Mouse (Mus musculus): ENCODE results near the gene Ireb2.
A peak's percentile ranks its signal among the peaks of the same experiment; 100 is the strongest.
"Not testable (repeated sequence)": the region's sequence is repeated elsewhere in the genome, so short reads cannot be mapped to it uniquely, and the experiment has no call there.

Gene Ireb2

DNA sequence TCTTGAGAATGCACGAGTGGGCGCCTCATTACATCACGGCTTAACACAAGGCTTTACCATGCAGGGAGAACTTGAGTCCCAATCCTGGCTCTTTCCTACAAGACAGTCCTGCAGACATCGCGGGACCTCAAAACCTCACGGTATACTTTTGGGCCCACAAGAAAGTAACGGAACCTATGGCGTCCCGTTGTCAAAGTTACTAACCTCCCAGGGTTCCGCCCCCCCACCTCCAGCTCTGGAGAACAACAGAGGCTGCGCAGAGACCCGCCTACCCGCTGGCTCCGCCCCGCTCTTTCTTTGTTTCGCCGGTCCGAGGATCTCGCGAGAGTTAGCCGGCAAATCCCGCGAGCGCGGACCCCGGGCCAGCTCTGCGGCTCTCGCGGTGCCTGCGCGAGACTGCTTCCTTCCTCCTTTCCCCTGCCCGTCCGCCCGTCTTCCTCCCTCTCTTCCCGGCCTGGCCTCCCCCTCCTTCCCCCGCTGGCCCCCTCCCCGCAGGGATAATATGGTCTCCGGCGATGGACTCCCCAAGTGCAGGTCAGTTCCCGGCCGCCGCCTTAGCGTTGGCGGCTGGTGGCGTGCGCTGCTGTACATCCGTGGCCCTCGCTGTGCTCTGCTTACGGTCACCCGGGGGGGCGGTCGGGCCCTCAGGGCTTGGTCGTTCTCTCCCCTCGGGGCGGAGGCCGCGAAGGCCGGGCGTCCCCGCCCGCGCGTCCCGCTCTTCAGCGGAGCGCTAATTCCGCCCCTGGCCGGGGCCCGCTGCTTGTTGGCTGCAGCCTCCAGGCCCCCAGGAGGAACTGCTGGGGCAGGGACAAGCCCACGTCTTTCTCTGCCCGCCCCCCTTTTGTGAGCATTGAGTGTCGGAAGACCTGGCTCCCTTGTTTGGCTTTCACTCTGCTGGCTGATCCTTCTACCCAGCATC lies at the start of gene Ireb2:
Gene Ireb2 (plus strand): TSS at position 427 of the 919 bp plus-strand sequence.
- DNase-seq (ENCODE audit: low spot score): peak; percentile 99

DNA sequence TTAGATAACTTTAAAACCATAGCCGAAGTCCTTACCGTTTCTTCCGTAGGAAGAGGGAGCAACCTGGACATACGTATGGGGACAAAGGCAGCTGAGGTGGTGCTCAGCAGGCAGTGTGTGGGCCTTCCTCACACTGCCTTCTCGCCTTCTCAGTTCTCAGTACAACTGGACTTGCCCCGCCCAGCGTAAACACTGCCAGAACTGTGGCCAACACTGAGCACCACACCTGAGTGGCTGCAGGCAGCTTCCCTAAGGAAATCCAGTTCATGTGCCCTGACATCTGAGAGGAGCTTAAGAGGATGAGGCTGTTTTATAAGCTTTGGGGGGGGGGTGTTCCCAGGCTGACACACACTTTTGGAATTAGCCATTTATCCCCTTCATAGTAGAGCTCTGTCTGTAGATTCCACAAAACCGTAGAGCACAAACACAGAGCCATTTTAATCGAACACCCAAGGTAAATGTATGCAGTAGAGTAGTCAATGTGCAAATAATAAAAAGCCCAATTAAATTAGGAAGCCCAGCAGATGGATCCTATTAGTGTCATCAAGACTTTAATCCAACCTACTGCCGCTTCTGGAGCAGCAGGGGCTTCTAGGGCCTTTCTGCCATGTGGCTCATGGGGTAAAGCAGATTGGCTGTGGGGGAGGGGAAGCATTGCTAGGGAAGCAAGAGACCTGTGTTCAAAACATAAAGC lies 46.9 kb upstream of the Ireb2 start:
- peak; percentile 58 for DNase-seq (ENCODE audit: low spot score)

DNA sequence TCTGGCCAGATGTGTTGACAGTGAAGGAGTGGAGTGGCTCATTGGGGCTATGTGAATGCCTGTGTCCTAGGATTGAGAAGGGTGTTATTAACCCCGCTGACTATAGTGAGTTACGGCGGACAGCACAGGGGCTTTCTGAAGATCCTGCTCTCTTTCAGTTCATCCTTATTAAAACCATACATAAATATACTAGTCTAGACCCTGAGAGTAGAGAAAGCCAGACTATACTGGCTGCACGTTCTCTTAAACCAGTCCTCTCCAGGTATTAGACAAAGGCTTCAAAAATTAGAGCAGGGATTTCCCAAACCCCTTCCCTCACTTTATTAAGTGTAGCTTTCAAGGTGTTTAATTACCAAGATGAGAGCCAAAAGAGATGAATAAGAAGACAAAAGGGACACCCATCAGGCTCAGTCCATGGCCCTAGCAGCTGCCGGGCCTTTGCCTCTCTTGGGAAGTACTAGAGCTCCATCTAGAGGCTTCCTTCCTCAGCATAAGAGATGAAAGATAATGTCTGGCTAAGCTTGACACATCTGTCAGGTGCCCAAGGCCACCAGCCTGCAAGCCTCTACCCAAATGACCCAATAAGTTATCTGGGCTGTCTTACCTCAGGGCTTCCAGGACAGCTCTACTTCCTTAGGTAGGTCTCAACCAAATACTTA lies 42.0 kb upstream of the Ireb2 start:
- DNase-seq (ENCODE audit: low spot score): peak; percentile 92

DNA sequence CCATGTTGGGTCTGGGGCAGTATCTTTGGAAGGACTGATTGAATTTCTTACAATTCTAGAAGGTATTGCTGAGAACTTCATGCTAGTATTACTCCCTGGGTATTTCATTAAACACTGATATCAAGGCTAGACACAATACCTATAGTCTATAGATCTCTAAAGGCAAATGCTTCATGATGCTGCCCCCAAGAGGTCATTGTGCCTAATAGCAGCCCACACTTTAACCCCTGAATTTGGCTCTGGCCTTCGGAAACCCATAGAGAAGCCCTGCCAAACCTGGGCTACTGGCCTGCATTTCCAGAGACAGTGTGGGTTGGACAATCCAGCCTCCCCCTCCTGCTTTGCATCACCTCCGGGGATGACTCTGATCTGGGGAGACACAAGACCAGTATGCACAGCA lies 33.8 kb upstream of the Ireb2 start:
- peak; percentile 73 for DNase-seq (ENCODE audit: low spot score)

DNA sequence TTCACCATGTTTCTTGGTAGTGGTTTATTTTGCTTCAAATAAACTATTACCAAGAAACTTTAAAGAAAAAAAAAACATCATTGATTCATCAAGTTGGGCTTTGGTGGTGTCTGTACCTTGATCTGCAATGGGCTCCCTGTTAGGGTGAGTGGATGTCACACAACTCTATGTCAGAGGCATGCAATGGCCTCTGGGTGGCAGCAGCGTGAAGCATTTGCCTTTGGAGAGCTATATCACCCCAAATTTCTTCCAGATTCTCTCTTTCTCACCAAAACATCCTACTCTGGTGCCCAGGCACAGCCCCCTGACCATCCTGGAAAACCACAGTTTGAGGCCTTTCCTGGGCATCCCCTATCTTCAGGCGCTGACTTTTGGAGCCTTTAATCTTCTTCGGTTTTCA lies 33.0 kb upstream of the Ireb2 start:
- DNase-seq (ENCODE audit: low spot score): peak; percentile 77

DNA sequence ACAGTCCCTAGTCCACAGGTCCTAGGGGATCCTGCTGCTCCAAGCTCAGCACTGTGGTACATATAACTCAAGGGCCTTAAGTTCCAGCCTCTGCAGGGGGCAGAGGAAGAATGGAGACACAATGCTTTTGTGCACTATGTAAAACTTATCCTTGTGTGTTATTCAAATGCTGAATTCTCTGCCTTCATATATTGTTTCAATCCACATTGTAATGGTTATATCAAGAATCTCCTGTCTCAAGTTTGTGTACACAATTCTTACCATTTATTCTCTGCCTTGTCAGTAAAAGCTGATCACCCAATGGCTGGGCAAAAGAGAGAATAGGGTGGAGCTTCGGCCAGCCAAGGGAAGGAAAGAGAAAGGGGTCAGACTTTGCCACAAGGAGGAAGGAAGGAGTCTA lies 29.8 kb upstream of the Ireb2 start:
- DNase-seq (ENCODE audit: low spot score): no peak

DNA sequence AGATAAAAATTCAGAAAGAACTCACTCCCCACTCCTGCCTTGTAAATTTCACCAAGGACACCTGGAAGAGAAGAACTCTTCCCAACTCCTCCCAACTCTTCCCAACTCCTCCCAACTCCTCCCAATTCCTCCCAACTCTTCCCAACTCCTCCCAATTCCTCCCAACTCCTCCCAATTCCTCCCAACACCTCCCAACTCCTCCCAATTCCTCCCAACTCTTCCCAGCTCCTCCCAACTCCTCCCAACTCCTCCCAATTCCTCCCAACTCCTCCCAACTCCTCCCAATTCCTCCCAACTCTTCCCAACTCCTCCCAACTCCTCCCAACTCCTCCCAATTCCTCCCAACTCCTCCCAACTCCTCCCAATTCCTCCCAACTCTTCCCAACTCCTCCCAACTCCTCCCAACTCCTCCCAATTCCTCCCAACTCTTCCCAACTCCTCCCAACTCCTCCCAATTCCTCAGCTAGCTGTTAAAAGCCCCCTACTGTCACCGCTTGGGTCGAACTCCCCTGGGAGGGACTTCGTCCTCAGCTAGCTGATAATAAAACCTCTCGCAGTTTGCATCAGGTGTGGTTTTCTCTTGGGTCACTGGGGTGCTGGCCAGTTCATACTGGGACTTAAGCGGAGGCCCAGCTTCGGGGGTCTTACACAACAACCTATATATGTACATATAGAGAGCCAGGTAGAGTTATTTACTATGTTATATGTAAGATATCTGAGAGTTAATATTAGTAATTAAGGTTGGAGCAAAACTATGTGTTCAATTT lies 27.5 kb upstream of the Ireb2 start:
- not testable (repeated sequence) for DNase-seq (ENCODE audit: low spot score)

DNA sequence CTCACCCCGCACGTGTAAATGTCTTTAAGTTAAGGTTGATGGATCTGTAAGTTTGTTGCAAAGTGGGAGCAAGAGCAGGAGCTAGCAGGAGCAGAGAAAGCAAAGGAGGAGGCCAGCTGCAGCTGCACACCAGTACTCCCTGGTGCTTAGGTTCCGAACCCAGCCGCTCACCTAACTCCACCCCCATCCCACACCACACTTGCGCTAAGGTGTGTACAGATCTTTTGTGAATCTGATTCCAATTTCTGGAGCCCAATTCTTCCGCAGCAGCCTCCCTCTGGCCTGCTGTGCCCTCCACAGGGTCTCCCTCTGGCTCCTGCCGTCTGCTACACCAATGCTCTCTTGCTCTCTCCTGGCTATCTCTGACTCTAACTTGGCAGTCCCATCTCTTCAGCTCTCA lies 25.8 kb upstream of the Ireb2 start:
- no peak for DNase-seq (ENCODE audit: low spot score)

DNA sequence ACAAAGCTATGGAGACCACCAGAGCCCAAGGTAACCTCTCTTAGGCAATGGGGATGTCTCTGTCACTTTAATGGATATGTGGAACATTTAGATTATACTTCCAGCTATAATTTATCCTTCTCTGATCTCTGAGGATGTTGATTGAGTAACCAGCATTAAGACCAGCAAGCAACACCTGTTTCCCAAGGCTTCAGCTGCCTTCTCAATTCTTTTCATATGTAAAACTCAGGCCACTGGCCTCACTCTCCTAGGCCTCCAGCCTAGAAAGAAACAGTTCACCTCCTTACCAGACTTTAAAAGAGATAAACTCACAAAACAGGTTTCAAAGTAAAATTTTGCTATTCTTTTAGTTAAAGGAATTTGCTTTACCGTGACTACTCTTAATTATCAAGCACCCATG lies 23.4 kb upstream of the Ireb2 start:
- DNase-seq (ENCODE audit: low spot score): no peak

DNA sequence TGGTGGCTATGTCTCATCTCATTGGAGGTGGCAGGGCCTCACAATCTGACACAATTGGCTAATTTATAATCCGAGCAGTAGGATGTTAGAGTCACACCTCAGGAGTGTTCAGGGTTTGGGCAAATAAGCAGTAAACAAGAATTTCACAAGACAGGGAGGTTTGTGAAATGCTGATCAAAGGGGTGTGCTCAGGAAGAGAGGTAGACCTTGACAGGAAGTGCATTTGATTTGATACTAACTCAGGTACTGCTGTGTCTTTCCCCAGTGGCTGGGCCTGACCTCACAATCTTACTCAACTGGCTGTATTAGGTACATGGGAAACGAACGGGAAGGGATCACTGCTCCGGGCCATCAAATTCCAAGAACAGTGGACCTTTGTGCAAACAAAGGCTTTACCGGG lies 21.3 kb upstream of the Ireb2 start:
- DNase-seq (ENCODE audit: low spot score): no peak

DNA sequence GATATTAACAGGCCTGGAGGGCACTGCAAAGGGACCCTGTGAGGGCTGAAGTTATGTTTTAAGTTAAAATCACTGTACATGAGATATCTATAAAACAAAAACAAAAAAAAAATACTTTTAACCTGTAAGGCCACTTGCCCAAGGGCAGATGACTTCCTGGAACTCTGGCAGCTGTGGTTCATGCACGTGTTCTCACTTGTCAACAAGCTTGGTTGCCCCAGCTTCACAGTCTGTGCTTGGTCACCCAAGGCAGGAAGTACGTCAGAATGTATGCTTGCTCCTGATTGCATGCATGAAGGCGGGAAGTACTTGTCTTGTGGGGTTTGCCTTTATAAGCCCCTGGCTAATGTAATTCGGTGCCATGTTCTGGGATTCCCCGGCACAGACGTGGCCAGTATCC lies 19.7 kb upstream of the Ireb2 start:
- DNase-seq (ENCODE audit: low spot score): no peak

DNA sequence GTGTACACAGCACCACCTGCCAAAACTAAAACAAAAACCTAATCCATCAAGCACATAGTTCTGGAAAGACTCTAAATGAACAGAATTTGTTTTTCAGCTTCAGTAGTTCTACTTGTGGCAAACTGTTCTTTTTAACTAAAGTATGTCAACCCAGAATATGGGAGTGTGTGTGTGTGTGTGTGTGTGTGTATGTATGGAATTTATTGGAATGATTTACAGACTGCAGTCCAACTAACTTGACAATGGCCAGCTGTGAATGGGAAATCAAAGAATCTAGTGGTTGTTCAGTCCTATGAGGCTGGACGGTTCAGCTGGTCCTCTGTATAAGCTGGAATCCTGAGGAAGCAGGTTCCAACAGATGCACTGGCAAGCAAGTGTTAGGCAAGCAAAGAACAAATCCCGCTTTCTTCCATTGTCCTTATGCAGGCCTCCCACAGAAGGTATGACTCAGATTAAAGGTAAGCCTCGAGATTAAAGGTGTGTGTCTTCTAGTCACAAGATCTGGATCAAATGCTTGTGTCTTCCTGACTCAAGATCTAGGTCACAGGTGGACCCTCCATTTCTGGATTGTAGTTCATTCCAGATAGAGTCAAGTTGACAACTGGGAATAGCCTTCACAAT lies 18.9 kb upstream of the Ireb2 start:
- DNase-seq (ENCODE audit: low spot score): no peak

DNA sequence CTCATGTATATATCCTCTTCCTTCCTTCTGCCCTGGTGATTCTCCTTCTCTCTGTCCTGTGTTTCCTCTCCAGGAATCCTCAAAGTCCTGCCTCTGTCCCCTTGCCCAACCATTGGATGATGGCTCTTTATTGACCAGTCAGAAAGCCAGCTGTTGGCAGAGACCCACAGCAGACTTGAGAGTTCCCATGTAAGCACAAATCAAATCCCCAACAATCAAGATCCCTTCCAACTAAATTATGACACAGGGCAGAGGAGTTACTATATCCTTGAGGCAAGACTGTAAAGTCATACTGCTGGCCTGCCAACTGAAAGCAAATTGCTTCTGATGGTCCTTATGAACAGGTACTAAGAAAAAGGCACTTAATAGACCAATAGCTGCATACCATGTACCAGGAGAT lies 15.4 kb upstream of the Ireb2 start:
- DNase-seq (ENCODE audit: low spot score): no peak

DNA sequence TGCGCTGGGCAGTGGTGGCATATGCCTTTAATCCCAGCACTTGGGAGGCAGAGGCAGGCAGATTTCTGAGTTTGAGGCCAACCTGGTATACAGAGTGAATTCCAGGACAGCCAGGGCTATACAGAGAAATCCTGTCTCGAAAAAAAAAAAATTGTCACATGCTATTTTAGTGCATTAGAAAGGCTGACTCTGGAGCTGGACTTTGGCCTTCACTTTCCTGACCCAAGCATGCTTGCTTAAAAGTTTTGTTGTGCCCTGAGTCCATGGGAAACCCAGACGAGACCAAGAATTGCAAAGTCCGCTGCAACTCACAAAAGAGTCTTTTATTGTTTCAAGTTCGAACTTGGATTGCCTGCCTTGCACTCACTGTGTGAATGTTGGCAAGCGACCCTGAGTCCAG lies 10.6 kb upstream of the Ireb2 start:
- not testable (repeated sequence) for DNase-seq (ENCODE audit: low spot score)

DNA sequence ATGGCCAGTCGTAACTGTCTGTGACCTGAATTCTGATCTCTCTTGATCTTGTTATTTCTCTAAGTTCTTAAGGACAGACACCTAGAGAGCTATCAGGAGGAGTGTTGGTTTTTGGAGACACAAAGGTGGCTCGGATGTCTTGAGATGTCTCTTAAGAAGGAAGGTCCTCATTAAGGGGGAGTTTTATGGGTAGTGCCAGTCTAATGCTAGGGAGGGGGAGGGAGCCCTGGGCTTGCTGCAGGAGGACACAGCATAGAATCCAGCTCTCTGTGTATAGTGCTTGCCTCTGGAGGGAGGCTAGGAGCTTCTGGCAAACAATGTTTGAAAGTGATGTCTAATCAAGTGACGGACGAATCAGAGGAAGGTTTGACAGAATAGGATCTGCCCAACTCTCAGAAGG lies 10.0 kb upstream of the Ireb2 start:
- no peak for DNase-seq (ENCODE audit: low spot score)

DNA sequence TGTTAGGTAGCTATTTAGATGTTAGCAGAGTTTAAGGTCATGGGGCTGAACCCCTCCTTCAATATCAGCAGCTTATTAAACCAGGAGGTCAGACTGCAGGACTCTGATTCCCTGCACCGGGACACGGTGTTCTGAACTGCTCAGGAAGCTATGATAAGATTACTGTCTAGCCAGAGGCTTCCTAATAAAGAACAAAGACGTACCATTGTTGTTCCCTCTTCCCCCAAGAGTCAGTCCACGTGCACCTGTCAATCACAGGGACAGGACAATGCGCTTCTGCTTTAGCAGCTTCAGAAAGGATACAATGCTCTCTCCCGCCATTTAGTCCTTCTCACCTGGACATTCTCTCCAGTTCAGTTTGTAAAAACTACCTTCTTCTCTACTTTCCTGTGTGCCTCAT lies 8.0 kb upstream of the Ireb2 start:
- DNase-seq (ENCODE audit: low spot score): no peak

DNA sequence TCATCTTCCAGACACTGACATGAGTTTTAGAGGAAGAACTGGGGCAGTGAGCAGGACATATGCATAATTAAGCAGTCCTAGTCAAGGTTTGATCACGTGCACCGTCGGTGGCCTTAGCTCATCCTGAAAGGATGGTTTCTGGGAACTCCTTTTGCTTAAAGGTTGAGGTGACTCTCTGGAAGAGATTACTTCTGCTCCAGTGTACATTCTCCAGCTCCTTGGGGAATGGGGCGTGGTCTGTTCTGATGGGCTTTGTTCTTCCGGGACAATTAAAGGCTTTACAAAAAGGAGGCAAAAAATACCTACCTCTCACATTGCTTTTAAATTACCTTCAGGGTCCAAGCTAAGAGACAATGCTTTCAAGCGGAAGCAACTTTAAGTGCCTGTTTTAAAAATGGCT lies 7.5 kb upstream of the Ireb2 start:
- no peak for DNase-seq (ENCODE audit: low spot score)

DNA sequence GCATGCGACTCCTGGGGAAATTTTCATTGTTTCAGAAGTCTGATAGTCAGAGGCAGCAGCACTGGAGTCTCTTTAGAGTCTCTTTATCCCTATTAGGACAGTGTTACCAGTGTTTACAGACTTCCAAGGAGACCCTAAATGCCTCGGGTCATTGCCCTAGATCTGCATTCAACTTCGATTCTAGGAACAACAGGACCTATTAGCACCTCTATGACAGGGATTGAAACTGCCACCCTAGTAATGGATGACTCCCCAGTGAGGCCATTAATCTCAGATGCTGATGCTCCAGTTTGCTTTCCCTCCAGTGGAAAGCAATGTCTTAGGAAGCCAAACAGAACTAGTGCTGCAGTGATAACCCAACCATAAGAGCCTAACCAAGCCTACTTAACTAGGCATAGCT lies 6.1 kb upstream of the Ireb2 start:
- DNase-seq (ENCODE audit: low spot score): no peak

DNA sequence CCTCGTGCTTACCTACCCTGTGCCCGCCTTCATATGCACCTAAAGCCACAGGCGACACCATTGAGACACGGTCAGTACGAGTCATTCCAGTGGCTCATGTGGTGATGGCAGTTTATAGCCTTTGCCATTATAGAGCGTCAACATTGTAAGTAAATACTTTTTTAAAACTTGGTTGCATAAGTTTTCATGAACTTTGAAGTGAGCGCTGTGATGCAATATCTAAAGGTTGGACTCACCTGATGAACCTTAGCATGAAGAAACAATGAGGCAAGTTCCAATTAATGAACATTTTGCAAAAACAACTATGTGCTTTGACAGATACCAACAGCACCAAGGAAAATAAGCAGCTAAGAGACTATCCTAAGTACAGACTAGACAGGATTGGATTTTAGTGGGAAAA lies 3.1 kb upstream of the Ireb2 start:
- DNase-seq (ENCODE audit: low spot score): no peak

DNA sequence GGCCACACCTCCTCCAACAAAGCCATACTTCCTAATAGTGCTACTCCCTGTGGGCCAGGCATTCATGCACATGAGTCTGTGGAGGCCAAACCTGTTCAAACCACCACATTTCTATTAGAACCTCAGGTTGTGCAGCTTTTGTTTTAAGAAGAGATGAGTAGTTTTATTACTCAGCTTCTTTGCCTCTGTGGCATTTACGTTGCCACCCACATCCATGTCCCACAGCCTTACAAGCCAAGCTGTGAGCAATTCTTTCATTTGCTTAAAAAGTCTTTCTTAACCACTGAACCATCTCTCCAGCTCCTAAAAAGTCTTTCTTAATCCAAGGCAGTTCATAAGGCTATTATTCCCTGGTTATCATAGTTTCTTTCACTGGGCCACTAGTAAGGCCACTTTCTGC lies 15.2 kb downstream of the Ireb2 start:
- no peak for DNase-seq (ENCODE audit: low spot score)

DNA sequence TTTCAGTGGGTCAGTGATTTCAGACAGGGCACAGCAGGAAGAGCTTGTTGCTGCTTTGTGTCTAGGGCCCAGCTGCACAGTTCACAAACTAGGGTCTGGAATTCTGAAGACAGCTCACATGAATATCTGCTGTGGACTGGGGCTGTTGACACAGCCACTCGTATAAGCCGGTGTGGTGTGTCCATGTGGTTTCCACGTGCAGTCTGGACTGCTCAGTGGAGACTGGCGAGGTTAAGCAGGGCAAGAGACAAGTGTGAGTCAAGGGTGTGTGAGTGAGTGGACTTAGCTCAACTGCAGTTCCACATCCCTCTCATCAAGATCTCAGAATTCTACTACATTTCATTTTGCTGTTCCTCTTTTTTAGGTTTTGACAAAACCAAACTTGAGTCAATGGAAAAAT lies 28.5 kb downstream of the Ireb2 start:
- no peak for DNase-seq (ENCODE audit: low spot score)

DNA sequence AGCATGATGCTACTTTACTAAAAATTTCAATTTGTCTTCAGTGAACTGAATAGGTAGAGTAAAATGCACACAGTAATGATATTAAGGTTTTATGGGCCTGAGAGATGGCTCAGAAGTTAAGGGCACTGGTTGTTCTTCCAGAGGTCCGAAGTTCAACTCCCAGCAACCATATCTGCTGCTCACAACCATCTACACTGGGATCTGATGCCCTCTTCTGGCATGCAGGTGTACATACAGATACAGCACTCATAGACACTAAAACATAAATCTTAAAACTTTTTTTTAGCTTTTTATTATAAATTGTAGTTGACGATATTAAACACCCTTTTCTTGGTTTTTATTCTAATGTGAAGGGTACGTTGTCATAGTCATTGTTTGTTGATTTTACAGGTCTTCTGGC lies 33.5 kb downstream of the Ireb2 start:
- DNase-seq (ENCODE audit: low spot score): peak; percentile 25

All from retina, embryonic 14.5 days (tissue).